Mouse (Mus musculus): Measurements from ENCODE around the gene Dapk2.

Gene Dapk2

DNA sequence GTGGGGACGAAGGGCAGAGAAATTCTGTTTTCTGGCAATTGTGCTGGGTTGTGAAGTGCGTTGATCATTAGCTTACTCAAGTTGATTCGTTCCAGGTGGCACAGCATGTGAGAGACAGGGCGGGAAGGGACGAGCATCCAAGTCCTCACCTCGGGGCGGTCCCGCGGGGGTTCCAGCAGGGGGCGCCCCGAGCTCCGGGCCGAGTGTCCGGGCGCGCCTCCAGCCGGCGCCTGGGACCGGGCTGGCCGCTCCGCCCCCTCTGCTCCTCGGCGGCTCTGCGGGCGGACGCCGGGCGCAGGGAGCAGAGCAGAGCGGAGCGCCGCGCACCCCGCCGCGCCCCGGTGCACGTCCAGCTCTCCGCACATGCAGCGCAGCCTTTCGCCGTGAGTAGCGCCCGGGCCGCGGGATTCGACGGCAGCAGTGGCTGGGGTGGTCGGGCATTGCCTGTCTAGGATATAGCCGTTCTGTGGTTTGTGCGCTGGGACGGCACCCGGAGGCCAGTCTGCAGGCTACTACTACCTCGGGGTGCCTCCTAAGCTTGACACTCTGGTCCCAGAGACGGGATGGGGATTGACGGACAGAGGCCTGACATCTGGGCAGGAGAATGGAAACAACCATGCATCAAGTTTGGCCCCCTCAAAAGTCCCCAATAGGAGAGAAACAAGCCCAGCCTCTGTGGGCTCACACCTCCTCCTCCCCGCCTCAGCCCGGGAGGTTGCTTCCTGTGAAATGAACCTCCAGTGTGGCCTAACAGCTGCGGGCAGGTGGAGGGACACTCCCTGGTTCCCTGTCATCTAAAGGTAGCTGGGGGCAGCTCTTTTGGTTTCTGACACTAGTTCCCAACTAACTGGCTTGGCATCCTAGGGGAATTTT, at the start of gene Dapk2:
Dapk2 (plus strand) TSS at position 266 of the 873 bp plus-strand sequence.
- DNase-seq = peak; percentile 82 to 88

DNA sequence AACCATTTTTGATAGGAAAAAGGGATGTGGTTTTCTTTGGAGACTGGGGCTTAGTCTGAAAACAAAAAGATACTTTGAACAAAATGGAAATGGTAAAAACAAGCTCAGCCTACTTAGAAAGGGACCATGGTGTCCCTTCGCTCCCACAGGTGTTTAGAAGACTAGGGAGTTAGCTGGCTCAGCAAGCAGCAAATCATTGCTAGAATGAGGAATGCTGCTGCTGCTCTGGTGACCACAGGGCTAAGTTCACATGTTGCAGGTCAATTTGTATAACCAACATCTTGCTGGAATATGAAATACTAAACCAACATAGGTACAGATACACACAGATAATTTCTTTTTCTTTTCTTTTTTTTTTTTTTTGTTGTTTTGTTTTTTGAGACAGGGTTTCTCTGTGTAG, 48.4 kb upstream of the Dapk2 start:
- no peak for DNase-seq

DNA sequence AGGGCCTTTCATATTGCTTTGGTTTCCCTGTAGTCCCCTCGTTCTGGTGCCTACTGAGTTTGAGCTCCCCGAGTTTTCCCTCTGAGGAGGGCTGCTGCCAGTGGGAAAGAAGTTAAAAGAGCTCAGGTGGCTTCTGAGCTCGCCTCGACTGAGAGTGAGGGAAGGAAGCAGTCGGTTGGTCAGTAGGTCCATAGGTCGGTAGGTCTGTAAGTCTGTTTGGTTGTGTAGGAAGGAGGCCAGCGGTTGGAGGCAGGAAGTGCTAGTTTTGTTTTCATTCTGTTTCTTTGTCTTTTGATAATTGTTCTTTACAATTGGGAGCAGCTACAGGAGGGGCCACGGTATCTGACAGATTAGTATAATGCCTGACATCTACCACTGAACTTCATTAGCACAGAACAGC, 47.9 kb upstream of the Dapk2 start:
- DNase-seq = no peak

- DNase-seq = no peak
Measured at GRCm38 (mm10) chr9:66110611-66111379, 47.2 kb upstream of the Dapk2 start.

GRCm38 (mm10) chr9:66114341-66114740, 43.7 kb upstream of the Dapk2 start:
- DNase-seq = peak; percentile 49 to 50

GRCm38 (mm10) chr9:66116890-66117289, 41.1 kb upstream of the Dapk2 start:
- DNase-seq = peak; percentile 19 to 35

GRCm38 (mm10) chr9:66119498-66119897, 38.5 kb upstream of the Dapk2 start:
- DNase-seq = no peak

DNA sequence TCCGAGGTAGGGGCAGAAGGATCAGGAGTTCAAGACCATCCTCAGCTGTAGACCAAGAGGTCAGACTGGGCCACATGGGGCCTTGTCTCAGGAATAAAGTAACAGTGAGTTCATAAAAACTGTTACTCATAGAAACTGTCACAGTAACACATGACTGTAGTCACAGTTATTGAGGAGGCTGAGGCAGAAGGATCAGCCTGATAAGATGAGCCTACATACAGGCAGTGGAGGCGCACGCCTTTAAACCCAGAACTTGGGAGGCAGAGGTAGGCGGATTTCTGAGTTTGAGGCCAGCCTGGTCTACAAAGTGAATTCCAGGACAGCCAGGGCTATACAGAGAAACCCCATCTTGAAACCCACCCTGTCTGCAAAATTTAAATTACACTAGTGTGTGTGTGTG, 37.9 kb upstream of the Dapk2 start:
- no peak for DNase-seq

- DNase-seq = no peak
Measured at GRCm38 (mm10) chr9:66120945-66121344, 37.1 kb upstream of the Dapk2 start.

DNA sequence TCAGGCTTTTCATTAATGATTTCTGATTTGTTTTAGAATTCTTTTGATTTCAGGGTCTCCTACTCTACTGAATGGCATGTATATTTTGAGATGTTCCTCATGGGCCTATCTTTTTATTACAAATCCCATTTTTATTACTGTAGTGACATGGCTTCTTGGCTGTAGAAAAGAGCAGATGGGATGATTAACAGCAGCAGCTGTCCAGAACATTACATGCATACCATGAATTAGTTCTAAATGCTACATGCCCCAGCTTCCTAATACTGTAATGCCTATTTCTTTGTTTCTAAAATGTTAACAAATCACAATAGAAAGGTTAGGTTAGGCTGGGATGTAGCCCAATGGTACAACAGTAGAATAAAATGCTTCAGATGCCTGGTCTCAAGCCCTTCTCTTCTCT, 36.6 kb upstream of the Dapk2 start:
- DNase-seq = no peak

- DNase-seq = no peak
Measured at GRCm38 (mm10) chr9:66123648-66124047, 34.4 kb upstream of the Dapk2 start.

DNA sequence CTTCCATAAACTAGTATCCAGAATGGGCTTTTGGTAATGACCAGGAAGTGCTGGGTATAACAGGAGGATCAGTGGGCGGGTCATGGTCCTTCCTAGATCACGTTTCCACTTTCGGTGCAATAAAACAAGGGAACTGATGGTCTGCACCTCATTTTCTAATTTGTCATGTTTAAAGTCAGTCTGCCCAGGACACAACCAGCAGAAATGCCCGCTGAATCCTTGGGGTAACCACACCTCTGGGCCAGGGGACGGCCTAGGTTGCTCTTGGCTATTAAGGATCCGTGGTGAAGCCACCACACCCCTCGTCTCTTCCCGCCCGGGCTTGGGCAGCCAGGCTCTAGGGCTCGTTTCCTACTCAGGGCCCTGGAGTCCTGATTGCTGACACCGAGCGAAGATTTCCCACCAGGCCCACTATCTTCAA, 33.9 kb upstream of the Dapk2 start:
- peak; percentile 23 to 30 for DNase-seq

DNA sequence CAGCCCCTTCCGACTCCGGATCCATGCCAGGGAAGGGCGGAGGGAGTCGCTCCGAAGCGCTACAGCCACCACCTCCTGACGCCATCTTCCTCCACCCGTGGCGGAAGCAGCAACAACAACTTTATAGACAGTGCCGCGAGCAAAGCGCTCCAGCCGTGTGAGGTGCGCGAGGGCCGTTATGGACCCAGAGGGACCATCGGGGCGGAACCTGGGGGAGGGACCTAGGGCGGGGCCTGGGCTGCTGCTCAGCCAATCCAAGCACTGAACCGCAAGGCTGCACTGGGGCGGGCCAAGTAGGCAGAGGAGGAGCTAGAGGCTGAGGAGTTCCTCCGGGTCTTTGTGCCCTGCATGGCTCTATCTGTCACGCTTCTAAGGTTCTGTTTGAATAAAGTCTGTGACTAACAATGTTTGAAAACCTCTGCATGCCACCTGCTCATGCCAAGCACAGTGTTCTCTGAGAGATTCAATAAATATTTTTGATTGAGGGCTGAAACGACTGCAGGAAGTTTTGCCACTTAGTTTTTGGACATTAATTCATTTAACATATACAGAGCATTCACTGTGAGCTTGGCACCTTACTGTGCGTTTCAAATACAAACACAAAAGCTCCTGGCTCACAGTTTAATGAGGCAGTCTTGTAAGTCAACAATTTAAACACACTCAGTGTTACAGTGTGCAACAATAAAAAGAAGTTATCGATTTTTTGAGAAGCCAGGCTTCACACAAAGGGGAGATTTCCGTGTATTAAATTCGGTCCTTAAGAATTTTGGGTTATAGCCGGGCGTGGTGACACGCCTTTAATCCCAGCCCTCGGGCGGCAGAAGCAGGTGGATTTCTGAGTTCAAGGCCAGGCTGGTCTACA, 33.1 kb upstream of the Dapk2 start:
- peak; percentile 98 to 99 for DNase-seq

DNA sequence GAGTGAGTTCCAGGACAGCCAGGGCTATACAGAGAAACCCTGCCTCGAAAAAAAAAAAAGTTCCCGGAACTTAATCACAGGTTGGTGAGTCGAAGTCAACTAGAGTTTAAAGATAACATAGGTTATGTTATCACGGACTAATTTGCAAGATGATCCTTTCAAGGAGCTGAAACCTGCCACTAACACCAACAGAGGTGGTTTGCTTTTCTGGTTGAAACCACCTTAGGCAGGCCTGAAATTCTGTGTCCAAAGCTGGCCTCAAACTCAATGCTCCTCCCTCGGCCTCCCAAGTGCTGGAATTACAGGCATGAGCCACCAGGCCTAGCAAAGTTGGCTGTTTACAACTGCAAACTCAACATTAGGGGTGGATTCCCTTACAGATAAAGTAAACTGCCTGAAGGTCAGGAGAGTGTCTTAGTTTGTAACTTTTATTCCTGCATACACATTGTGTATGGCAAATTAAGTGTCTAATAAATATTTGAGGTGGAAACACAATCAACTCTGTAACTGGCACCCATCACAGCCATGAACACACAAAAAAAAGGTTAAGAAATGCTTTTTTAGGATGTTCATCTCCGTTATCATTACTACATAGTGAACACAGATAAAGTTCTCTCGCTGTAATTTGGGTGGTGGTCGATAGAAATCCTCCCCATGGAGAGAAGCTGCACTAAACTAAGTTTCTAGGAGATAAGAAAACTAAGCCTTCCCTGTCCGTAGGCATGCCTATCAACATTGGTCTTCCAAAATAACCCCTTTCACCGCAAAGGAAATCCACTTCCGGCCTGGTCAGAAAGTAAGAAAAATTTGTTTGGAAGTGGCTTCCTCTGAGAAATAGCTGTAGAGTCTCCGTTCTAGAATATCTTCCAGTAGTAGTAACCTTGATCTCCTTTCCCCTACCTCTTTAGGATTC, 32.2 kb upstream of the Dapk2 start:
- no peak for DNase-seq

DNA sequence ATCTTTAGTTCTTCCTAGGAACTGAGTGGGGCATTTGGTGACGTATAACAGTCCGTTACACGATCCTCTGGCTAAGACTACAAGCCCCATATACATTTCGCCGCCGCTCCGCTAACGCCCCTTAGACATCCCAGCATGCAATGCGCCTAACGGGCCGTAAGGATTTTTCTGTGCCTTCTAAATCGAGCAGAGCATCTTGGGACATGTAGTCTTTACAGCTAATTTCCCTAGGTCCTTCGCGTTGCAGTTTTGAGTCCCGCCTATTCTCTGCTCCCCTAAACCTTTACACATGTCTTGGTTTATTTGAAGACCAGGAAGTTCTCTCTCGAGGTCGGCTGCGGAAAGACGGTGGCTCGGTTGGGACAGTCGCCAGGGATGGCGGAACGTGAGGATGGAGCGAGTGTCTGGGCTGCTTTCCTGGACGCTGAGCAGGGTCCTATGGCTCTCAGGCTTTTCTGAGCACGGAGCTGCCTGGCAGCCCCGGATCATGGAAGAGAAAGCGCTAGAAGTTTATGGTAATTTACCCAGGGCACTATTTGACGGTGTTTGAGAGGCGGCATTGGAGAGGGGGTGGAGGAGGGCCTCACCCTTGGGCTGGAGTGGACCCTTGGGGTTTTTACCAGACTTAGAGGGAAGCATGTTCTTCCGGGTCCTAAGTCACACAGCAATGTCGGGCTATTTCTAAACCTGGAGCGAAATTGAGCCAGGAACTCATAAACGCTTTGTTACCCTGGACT, 31.4 kb upstream of the Dapk2 start, which contains the start of the genes Snx1 and Ciao2a:
Snx1 (minus strand) TSS at position 132 of the 737 bp plus-strand sequence.
Ciao2a (plus strand) TSS at position 156 of the 737 bp plus-strand sequence.
- peak; percentile 96 to 97 for DNase-seq

DNA sequence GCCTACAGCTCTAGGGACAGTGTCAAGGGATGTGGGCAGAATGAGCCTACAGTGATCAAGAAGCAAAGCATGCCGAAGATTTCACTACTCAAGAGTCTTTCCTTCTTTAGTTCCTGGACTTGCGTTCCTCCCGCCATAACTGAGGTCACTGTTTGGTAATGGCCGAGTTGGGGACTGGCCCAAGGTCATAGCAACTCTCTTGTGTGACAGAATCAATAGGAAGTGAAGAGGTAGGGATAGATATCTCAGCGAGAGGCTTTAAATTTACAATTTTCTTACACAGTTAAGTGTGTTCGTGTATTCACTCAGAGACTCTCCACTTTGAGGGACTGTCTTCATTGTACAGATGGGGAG, 30.9 kb upstream of the Dapk2 start:
- DNase-seq = no peak

GRCm38 (mm10) chr9:66127884-66128283, 30.1 kb upstream of the Dapk2 start:
- no peak for DNase-seq

GRCm38 (mm10) chr9:66131466-66131865, 26.6 kb upstream of the Dapk2 start:
- peak; percentile 30 to 35 for DNase-seq

GRCm38 (mm10) chr9:66135967-66136366, 22.1 kb upstream of the Dapk2 start:
- DNase-seq = no peak

- no peak for DNase-seq
Measured at GRCm38 (mm10) chr9:66138193-66138592, 19.8 kb upstream of the Dapk2 start.

GRCm38 (mm10) chr9:66142265-66142664, 15.8 kb upstream of the Dapk2 start:
- no peak for DNase-seq

Measured in lung, adult 18-20 months (tissue).